Mouse (Mus musculus) small intestine, adult 2 months (tissue): ENCODE measurements around the gene Calhm3. TPM values are rescaled to one million over a fixed set of nuclear protein-coding genes. Genes with fewer than 3 reads are reported as not detected.

ENCODE experiments used
- H3K27ac ChIP-seq: fragments of 200-500 bp; 2 replicates; pipeline ENCODE4 v1.5.1; 2012; ENCODE audit warnings: low read depth, low read length, control low read depth, inconsistent platforms; ENCODE audit not compliant: insufficient read depth
- H3K27me3 ChIP-seq: fragments of 200-500 bp; 2 replicates; pipeline ENCODE4 v1.6.1; 2012; ENCODE audit warnings: mild to moderate bottlenecking, moderate library complexity, low read length, inconsistent platforms; ENCODE audit not compliant: control insufficient read depth, insufficient read depth
- H3K36me3 ChIP-seq: fragments of 200-500 bp; 2 replicates; pipeline ENCODE4 v1.6.1; 2012; ENCODE audit warnings: mild to moderate bottlenecking, low read length, control low read depth, inconsistent platforms; ENCODE audit not compliant: control insufficient read depth, insufficient read depth
- H3K4me1 ChIP-seq: fragments of 200-500 bp; 2 replicates; pipeline ENCODE4 v1.6.1; 2012; ENCODE audit warnings: low read length, inconsistent platforms, mixed read lengths; ENCODE audit not compliant: control insufficient read depth, insufficient read depth, insufficient read length
- H3K4me3 ChIP-seq: fragments of 200-500 bp; 2 replicates; pipeline ENCODE4 v1.5.1; 2012; ENCODE audit warnings: low read depth, mild to moderate bottlenecking, control low read depth, inconsistent platforms, low read length, moderate library complexity
- CTCF ChIP-seq: fragments of 200-500 bp; IDR thresholded peaks from 2 replicates; pipeline ENCODE4 v1.5.1; 2012; ENCODE audit warnings: low read depth, mild to moderate bottlenecking, control low read depth, inconsistent platforms, low read length, moderate library complexity, mixed read lengths; ENCODE audit not compliant: insufficient replicate concordance, insufficient read length; ENCODE audit errors: extremely low read depth
- POLR2A ChIP-seq: fragments of 200-500 bp; IDR thresholded peaks from 2 replicates; pipeline ENCODE4 v1.6.1; 2012; ENCODE audit warnings: low read depth, mild to moderate bottlenecking, control low read depth, inconsistent platforms, low read length, moderate library complexity
- WGBS: fragments of 180-500 bp; shearing (Covaris S2); methylation state at CpG from one replicate; pipeline ENCODE4 v1.1.7; 2018; 5-methylcytosine and 5-hydroxymethylcytosine counted together
- polyA plus RNA-seq: library from polyadenylated mRNA; depleted of rRNA; stranded (reverse); fragments of >200 nt; gene quantifications from 2 replicates; pipeline ENCODE4 v1.2.3, GENCODE M21; 2012; rRNA removed

Calhm3 gene
- 0.27 TPM in 1 of 2 replicates, not detected in the other for polyA plus RNA-seq

- Histone ChIP-seq H3K36me3 (no peaks in the 10 kb centered on the region), H3K27ac (no peak within 1 kb of the TSS), H3K4me3 (no peak within 1 kb of the TSS), H3K4me1 (peaks cover 2% of the 10 kb centered on the region; the same call in 1 of the 2 replicates), H3K27me3 (no peaks in the 10 kb centered on the region)
- 79% methylated on average over 11 of the region's 11 CpGs for WGBS
- no peak for TF ChIP-seq CTCF
- no peak for TF ChIP-seq POLR2A
These were observed at the start of gene Calhm3 for GRCm38 (mm10) chr19:47157664-47158063. Gene Calhm3 (minus strand): TSS chr19:47157764.

- WGBS, result 48% methylated on average over 1 of the region's 1 CpGs
- Histone ChIP-seq H3K4me3 (no peak overlapping the region), H3K4me1 (no peaks in the 10 kb centered on the region), H3K27ac (no peak overlapping the region), H3K27me3 (no peaks in the 10 kb centered on the region), H3K36me3 (no peaks in the 10 kb centered on the region)
- TF ChIP-seq CTCF (no peak), POLR2A (no peak)
These were observed 48.6 kb upstream of the Calhm3 start for GRCm38 (mm10) chr19:47206126-47206525.

- TF ChIP-seq POLR2A (no peak), CTCF (no peak)
- Histone ChIP-seq H3K27ac (no peak overlapping the region), H3K27me3 (no peaks in the 10 kb centered on the region), H3K4me3 (no peak overlapping the region), H3K36me3 (no peaks in the 10 kb centered on the region), H3K4me1 (no peaks in the 10 kb centered on the region)
- WGBS, result 80% methylated on average over 6 of the region's 6 CpGs
These were observed 47.1 kb upstream of the Calhm3 start for GRCm38 (mm10) chr19:47204653-47205052.

- Histone ChIP-seq H3K27ac (no peak overlapping the region), H3K36me3 (no peaks in the 10 kb centered on the region), H3K4me3 (no peak overlapping the region), H3K4me1 (no peaks in the 10 kb centered on the region), H3K27me3 (no peaks in the 10 kb centered on the region)
- TF ChIP-seq POLR2A (no peak), CTCF (no peak)
- WGBS, result 85% methylated on average over 6 of the region's 6 CpGs
These were observed 45.5 kb upstream of the Calhm3 start for GRCm38 (mm10) chr19:47203042-47203441.

- TF ChIP-seq POLR2A, result no peak
- TF ChIP-seq CTCF, result no peak
- Histone ChIP-seq H3K4me1 (no peaks in the 10 kb centered on the region), H3K36me3 (no peaks in the 10 kb centered on the region), H3K27me3 (no peaks in the 10 kb centered on the region), H3K27ac (no peak overlapping the region), H3K4me3 (no peak overlapping the region)
- 58% methylated on average over 6 of the region's 6 CpGs for WGBS
These were observed 44.9 kb upstream of the Calhm3 start for GRCm38 (mm10) chr19:47202429-47202828.

GRCm38 (mm10) chr19:47201972-47202371 lies 44.4 kb upstream of the Calhm3 start:
- Histone ChIP-seq H3K36me3 (no peaks in the 10 kb centered on the region), H3K27me3 (no peaks in the 10 kb centered on the region), H3K4me3 (no peak overlapping the region), H3K4me1 (no peaks in the 10 kb centered on the region), H3K27ac (no peak overlapping the region)
- WGBS, result 43% methylated on average over 12 of the region's 12 CpGs
- TF ChIP-seq CTCF, result no peak
- TF ChIP-seq POLR2A, result no peak

- TF ChIP-seq CTCF (no peak), POLR2A (no peak)
- no peak overlapping the region for H3K27ac ChIP-seq
- 82% methylated on average over 13 of the region's 13 CpGs for WGBS
- no peaks in the 10 kb centered on the region for H3K27me3 ChIP-seq
- no peak overlapping the region for H3K4me3 ChIP-seq
- no peaks in the 10 kb centered on the region for H3K4me1 ChIP-seq
- no peaks in the 10 kb centered on the region for H3K36me3 ChIP-seq
These were observed 41.2 kb upstream of the Calhm3 start for GRCm38 (mm10) chr19:47198671-47199350.
